Mouse (Mus musculus) c-Kit-negative CD71-positive TER-119-positive erythroid progenitor cells, embryonic 14.5 days (primary cell): ENCODE data around the gene Zcchc24.

ENCODE experiments used
- DNase-seq: peaks from one replicate; pipeline ENCODE4 v3.0.0-alpha.2; 2013; ENCODE audit warnings: low read depth, low spot score

Zcchc24 gene

DNA sequence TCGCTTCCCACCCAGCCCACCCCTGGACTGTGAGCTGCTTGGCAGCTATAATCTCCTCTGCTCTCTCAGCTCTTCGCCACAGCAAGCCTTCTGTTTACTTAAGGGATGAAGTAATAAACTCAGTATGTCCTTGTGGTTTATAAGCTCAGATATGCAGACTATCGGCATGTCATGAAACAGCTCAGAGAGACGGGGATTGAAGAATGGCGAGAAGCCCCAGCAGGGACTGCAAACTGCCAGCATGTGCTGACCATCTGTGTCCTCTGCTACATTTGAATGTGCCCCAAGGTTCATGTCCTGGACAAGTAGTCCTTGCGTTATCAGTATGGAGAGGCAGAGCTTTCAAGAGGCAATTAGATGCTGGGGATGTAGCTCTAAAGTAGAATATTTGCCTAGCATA, 7.5 kb upstream of the Zcchc24 start:
- DNase-seq, result no peak

DNA sequence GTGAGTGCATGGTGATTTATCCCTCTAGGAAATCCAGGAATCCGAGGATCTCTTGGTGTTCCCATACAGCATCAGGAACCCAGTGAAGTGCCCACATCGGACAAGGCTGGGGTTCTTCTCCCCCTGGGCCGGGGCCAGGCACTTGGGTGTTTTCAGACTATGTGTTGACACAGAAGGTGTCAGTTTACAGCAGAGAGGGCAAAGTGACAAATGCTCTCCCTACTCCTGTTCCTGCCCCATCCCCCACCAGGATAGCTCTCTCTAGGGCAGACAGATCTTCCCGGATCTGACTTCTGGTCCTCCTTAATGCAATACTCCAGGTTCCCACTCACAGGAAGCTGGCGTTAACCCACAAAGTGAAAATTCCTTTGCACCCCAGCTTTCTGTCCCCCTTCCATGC, 5.3 kb upstream of the Zcchc24 start:
- no peak for DNase-seq

DNA sequence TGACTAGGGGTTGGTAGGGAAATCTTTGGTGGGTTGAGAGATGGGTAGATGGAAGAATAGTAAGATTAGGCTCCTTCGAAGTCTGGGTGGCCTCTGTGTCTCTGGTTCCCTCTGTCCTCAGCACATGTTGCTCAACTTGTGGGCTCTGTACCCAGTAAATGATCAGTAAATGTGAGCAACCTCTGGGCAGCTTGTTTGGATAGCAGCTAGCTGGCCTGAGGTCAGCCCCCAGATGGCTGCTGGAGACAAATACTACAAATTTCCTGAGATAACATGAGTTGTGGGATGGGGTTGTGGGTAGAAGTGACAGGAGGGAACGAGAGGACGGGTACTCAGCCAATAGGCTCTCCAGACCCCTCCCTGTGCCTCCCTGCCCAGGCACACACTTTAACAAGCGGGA, 4.2 kb upstream of the Zcchc24 start:
- DNase-seq, result no peak

DNA sequence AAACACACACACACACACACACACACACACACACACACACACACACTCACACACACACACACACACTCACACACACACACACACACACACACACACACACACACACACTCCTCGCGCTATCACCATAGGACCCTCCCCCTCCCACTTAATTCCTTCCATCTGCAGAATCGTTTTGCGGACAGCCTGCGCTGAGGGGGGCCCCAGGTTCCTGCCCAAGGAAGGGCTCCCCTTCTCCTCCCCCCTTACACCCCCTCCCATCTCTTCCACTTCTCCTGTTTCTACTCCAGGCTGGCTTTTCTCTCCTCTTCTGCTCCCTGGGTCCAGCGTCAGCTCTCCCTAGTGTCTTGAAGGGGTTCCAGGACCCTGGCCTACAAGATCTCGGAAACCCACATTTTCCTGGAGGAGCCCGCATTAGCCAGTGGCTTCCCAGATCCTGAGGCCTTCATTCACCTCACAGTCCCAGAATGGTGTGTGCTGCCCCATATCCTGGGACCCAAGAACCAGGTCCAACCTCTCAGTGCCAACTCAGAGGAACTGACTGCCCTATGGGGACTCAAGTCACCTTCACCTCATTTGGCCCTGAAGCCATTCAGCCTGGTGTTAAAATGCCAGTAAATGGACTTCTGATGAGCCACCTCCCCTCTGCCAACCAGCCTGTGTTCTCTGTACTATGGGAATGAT, 927 bp upstream of the Zcchc24 start:
- DNase-seq, result no peak

DNA sequence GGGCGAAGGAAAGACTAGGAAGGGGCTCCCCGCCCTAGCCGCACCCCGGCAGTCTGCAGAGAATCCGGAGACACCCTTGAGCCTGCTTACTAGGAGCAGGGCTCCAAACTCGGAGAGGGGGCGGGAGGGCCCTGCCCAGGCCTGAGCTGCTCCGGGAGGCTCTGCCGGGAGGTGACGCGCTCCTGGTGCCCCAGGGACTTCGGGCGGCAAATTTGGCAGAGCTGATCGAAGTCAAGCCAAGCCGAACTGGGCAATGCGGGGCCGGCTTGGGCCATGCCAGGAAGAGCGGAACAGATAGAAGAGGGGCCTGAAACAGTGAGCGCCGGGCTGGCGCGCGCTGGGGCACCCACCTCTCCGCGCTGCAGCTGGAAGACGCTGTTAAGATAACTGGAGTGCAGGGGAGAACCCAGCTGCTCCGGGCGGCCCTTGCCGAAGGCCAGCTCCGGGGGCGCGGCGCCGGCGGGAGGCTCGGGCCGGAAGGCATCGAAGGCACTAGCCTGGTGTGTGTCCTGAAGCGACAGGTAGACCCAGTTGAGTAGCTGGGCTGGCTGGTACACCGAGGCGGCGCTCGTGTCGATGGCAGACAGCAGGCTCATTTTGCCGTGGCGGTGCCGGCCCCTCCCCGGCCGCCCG, 462 bp downstream of the Zcchc24 start:
- DNase-seq, result no peak

DNA sequence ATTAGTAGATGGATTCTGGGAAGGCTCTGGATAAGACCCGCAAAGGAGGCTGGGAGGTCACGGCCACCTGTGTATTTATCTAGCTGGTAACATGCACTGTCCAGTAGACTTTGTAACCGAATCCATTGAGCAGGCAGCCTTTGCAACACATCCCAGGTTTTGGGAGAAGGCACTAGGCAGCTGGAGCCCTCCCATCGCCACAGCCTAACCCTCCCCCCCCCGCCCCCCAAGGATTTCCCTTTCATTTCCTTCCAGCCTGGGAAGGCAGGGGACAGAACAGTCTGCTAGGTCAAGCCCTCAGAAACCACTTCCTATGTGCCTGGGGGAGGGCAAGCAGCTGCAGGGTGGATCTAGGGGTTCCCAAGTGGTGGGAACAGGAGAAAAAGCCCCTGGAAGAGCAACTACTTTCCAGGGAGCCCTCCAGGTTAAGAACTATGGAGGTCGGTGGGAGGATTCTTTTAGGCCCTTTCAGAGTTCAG, 1.1 kb downstream of the Zcchc24 start:
- DNase-seq, result no peak

DNA sequence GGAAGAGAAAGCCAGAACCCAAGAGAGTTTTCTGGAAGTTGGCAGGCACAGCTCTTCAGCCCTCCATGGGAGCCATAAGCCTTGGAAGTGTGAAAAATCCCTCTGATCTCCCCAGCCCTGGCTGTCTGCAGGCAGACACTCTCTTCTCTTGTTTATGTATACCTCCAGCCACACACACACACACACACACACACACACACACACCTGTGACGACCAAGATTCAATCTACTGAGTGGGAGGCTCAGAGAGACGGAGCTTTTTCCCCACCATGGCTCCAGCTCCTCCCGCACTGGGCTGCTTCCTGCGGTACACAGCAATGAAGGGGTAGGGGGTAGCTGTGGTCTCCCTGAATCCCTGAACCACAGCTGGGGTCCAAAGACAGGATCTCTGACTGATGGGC, 2.4 kb downstream of the Zcchc24 start:
- no peak for DNase-seq

DNA sequence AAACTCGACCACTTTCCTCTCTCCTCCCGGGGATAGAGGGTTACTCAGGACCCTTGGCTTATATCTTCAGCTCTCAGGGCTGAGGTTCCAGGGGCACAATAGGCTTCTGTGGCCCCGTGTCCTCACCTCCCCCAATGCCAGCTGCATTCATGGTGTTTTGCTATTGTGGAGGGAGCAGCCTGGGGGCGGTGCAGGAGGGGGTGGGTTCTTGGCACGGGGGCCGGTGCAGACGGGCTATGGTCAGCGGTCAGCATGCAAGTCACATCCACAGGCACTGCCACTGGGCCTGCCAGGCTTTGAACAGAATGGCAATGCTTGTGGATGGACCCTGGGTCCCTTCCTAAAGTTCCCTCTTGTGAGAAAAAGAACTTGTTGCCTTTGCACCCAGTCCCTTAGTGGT, 2.9 kb downstream of the Zcchc24 start:
- no peak for DNase-seq

DNA sequence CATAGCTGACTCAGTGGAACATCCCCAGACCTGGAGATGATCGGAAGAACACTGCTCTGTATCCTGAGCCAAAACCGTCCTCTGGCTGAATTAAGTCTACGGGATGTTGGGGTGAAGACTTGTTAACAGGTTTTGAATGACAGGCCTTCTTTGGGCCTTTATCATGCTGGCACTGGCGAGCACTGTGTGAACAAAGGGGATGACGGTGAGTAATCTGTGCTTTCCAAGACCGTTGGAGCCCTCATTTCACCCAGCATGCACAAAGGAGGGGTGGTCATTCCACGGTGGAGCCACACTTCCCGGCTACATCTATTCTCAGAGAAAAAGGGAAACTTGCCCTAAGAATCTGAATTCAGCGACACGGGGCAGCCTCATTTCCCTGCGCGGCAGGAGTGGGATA, 3.7 kb downstream of the Zcchc24 start:
- DNase-seq, result no peak

DNA sequence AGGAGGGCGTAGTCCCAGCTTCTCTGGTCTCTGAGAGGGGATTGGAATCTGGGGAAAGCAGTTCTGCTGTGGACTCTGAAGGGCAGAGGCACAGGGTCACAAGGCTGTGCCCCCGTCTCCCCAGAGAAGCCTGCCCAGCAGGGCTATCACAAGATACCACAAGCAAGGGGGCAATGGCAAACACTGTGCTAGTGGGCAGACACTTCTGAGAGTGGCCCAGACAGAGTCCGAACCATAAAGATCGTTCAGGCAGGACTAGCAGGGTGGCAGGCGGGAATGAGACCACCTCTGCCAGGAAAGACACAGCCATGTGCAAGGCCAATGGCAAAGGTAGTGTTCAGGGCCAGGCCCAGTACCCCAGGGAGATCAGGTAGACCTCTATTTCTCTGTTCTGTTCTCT, 7.7 kb downstream of the Zcchc24 start:
- no peak for DNase-seq

DNA sequence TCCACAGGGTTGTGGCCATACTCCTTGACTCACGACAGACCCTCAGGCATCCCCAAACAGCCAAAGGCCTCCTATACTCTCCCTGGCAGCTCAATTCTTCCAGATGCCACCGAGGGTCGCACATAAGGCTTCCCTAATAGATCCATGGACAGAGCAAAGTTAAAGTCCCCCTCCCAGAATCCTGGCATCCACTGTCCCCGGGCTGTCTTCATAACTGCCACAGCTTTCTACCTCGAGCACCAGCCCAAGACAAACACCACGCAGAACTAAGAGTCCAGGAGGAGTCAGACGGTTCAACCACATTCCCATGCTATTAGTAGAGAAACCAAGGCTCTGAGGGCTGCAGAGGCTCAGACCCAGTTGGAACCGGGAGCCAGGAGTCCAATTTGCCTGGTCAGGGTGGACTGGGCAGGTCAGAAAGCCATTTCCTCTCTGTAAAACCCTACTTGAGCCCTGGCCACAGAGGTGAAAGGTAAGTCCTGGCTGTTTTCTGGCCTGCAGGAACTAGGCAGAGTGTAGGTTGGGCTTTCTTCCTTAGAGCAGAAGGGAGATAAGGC, 8.8 kb downstream of the Zcchc24 start:
- no peak for DNase-seq

DNA sequence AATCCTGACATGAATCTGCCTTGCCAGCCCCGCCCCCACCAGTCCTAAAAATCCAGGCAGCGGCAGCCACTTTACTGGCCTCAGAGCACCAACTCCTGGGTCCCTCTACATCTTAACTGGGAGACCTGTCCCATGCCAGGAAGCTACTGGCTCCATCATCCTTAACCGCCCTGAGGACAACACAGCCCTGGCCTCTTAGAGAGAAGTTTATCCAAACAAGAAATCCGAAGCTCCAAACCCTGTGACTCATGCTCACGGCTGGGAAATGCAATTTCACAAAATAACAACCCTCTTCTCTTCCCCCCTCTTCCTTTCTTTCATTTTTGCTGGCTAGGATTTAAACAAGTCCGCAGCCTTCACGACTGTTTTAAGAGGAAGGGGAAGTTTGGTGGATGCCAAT, 9.3 kb downstream of the Zcchc24 start:
- no peak for DNase-seq

DNA sequence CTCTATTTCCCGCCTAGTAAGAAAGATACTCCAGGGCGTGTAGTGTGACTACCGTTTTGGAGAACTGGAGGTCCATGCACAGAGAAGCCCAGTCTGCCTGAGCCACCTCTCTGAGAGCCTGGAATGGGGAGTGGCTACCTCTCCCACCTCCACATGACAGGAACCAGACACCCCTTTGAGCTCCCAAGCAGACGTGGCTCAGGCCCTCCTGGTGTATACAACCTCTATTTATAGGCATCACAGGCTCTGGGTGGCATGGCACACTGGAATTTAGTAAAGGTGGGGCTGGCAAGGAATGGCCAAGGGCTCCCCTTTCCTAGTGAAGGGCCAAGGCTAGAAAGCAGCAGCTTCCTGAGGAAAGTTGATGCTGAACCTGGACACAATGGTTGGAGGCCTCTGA, 10.9 kb downstream of the Zcchc24 start:
- no peak for DNase-seq

DNA sequence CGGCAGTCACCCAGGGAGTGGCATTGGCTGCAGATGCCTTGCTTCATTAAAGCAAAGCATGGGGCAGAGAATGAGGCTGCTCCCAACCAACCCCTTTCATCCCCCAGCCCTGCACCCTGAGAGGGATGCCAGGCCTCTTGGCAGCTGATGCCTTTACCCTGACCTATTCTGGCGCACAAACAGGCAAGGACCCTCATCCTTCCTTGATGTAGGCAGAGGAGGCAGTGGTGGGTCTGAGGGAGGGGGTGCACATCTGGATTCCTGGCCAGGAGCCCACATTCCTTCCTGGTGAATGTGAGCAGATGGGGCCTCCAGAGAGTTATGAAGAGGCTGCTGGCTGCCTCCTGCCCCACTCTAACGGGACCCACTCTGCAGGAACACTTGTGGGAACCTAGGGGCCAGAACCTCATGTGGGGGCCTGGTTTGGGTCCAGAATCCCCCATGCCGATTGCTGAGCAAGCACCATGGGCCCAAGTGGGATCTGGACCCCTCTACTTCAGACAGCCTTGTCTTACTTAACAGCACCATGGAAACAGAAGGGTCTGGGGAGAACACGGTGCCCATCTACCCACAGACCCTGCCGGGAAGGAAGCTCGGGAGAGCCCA, 12.4 kb downstream of the Zcchc24 start:
- no peak for DNase-seq

DNA sequence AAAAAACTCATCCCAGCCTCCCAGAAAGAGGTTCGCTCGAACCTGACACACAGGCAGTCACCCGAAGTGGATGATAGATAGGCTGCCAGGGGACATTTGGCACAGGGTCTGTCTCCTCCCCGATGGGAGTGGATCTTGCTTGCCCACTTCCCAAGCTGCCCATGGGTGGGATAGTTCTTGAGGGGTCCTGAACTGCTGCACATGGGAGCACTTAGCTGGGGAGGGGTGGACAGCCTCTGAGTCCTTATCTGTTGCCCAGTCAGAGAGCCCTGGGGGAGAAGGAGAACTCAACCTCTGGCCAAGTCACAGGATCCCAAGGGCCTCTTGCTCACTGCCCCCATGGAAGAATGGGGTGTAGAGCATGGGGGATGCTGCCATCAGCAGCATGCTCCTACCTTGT, 13.3 kb downstream of the Zcchc24 start:
- no peak for DNase-seq

DNA sequence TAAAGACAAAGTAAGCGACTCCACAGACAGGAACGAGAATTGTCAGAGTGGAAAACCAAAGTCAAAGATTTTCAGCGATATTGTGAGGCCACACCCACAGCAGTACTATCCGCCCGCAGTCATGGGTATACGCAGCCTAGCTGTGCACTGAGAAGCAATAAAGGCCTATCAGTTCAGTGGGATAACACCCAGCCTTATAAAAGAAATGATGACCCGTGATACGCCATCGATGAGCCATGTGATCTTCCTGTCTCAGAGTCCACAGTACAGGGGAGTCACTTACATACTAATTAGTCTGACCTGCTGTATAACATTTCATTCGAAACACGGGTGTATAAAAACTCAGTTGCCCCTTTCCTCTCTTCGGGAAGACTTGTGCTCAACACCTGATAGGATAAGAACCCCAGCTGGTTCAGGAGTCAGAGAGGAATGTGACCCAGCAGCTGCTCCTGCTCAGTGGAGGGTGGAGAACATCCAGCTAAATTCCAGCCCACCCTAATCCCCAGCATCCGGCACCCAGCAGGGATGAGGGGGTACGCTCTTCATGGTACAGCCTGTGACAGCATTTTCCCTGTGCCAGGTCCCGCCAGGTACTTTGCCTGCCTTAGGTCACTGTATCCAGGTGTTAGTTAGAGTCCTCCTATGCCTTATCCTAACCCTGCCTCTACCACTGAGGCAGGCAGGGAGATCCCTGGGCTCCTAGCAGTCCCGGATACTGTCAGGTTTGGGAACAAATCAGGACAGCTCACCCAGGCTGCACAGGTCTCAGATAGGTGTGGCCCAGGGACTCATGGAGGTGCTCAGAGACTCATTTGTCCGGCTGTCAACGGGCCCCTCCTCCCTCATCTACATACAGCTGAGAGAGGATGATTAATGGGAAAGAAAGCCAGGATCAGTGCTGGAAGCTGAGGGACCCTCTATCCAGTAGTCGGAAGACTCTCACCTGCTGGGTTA, 14.0 kb downstream of the Zcchc24 start:
- no peak for DNase-seq

DNA sequence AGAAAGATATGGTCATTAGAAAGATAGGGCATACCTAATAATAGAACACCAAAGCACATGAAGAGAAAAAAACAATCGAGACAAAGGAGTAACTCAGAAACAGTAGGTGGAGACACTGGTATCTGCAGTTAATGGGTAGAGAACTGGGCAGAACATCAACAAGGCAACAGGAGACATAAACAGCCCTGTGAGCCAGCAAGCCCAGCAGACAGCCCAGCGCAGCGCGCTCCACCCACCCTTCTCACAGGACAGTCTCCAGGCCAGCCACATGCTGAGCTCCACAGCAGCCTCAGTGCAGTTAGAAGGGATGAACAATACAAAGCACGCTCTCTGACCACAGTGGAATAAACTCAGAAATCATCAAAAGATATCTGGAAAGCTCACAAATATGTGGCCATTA, 15.8 kb downstream of the Zcchc24 start:
- DNase-seq, result no peak

DNA sequence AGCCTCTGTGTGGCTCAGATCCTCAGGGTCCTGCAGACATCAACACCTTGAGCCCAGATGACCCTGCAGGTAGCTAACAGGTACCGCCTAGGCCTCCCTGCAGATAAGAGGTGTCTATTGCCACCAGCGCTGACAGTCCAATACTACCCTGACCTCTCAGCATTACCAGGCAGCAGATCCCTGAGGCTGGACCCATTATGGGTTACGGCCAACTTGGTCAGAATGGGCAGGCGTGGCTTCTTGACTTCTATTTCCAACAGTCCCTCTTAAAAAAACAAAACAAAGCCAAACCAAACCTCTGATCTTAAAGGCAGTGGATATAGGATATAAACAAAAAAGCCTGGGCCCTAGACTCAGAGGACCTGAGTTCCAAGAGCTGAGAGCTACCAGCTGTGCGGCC, 17.8 kb downstream of the Zcchc24 start:
- no peak for DNase-seq

DNA sequence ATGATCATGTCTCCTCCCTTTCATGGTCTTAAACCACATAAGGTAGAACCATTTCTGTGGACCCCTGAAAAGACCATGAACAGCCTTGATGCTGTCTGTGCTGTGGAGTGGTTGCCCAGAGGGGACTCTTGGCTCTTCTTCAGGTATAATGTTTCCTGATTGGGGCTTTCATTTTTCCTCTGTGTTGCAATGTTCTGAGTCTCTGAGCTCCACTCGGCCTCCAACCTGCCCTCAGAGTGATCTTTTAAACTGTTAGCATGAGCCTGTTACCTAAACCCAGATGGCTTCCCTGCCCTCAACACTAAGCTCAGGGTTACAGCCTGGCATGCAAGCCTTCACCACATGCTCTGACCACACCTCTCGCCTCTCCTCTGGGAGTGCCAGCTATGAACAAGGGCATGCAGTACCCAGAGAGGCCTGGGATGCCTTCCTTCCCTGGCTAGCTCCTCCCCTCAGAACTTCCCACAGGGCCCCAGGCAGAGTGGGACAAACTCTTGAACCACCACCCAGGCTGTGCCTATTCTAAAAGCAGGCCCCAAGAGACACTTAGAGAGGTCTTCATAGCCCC, 18.3 kb downstream of the Zcchc24 start:
- DNase-seq, result no peak

DNA sequence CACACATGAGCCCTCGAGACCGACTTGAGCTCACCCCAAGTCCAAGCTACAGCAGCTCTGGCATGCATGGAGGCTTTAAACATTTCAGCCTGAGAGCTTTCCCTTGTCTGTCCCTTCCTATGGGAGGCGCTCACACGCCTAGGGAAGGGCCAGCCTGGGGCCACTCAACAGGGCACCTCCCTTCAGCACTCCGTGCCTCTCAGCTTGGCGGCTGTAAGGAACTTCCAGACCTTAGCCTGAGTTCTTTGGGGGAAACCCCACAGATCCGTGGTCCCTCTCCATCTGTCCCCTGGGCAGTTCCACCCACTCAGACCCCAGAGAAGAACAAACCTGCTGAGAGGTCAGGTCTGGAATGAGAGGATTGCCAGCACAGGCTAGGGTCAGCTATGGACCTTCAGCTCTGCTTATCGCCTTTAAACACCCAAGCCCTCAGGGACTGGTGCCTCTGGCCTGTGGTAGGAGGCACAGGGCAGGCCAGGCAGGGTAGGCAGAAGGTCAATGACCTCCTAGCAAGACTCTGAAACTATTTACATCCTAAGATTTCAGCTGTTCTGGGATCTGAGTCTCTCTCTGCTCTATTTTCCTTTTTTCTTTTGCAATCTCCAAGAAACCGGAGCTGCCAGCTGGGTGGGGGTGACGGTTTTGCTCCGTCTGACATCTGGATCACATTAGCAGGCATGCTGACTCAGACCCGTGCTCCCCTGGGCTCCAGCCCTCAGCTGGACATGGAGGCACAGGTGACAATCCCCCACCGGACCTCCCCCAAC, 19.5 kb downstream of the Zcchc24 start:
- DNase-seq, result no peak
